Comparison of ENCODE assay signal across 8 mouse cellular contexts in genomic region chr2:6403375-6403774, GRCm38 (mm10).
A peak's percentile ranks its signal among the peaks of the same experiment; 100 is the strongest.
DNase-seq lines count a peak whose midpoint lies in the region; ATAC-seq and TF ChIP-seq lines count a peak whose summit lies in the region.

No protein-coding gene starts in this region.

- ATAC-seq in embryonic facial prominence, embryonic 13.5 days (ENCODE audit: insufficient number of reproducible peaks, insufficient read depth, low FRiP score, low TSS enrichment, low read depth) = peak; percentile 35; the same call in 1 of the 2 replicates
- peak; percentile 76 for ATAC-seq in kidney, embryonic 14.5 days (ENCODE audit: low FRiP score, low TSS enrichment)
- peak; percentile 78 for ATAC-seq in midbrain, embryonic 13.5 days

- WGBS in embryonic facial prominence, embryonic 13.5 days = 11% methylated on average over 11 of the region's 11 CpGs
- WGBS in kidney, embryonic 14.5 days = 16% methylated on average over 11 of the region's 11 CpGs
- 7% methylated on average over 11 of the region's 11 CpGs for WGBS in midbrain, embryonic 13.5 days

- no peak overlapping the region for H3K9ac ChIP-seq in embryonic facial prominence, embryonic 13.5 days
- H3K9ac ChIP-seq in kidney, embryonic 14.5 days (ENCODE audit: low read depth, low read length) = no peak overlapping the region
- H3K9ac ChIP-seq in midbrain, embryonic 13.5 days (replicated peaks) = peak overlapping the region; percentile 32; the same call in 1 of the 2 replicates

- no peaks in the 10 kb centered on the region for H3K4me1 ChIP-seq in cortical plate, adult 2 months (ENCODE audit: control insufficient read depth, insufficient read depth, low read length)
- peaks cover 4% of the 10 kb centered on the region; the same call in 1 of the 2 replicates for H3K4me1 ChIP-seq in embryonic facial prominence, embryonic 13.5 days
- peaks cover 11% of the 10 kb centered on the region; the same call in 1 of the 2 replicates for H3K4me1 ChIP-seq in kidney, embryonic 14.5 days (ENCODE audit: control insufficient read depth, insufficient read depth, low read length)
- peaks cover 28% of the 10 kb centered on the region for H3K4me1 ChIP-seq in midbrain, embryonic 13.5 days (replicated peaks)

- TF ChIP-seq POLR2A in cortical plate, adult 2 months (IDR thresholded peaks at IDR 0.05; ENCODE audit: extremely low read depth, insufficient read depth, low read length) = no peak

- DNase-seq in Muller cell, postnatal 12 days (ENCODE audit: inconsistent ontology term) = no peak
- DNase-seq in adrenal gland, adult (ENCODE audit: inconsistent age in 2 of 2, low spot score in 1 of 2) = no peak
- no peak for DNase-seq in cerebellum, postnatal 4 days (ENCODE audit: low spot score in 2 of 2)
- DNase-seq in thymus, postnatal 4 days = no peak

- no peak overlapping the region for H3K4me2 ChIP-seq in embryonic facial prominence, embryonic 13.5 days
- H3K4me2 ChIP-seq in kidney, embryonic 14.5 days (replicated peaks; ENCODE audit: low read depth, low read length) = no peak overlapping the region
- peak overlapping the region; percentile 12; the same call in 1 of the 2 replicates for H3K4me2 ChIP-seq in midbrain, embryonic 13.5 days (replicated peaks)

- H3K9me3 ChIP-seq in embryonic facial prominence, embryonic 13.5 days = no peaks in the 10 kb centered on the region
- H3K9me3 ChIP-seq in kidney, embryonic 14.5 days (ENCODE audit: control insufficient read depth, low read length) = no peaks in the 10 kb centered on the region
- no peaks in the 10 kb centered on the region for H3K9me3 ChIP-seq in midbrain, embryonic 13.5 days

- H3K4me3 ChIP-seq in cortical plate, adult 2 months (ENCODE audit: insufficient read depth, low read length) = no peak overlapping the region
- no peak overlapping the region for H3K4me3 ChIP-seq in embryonic facial prominence, embryonic 13.5 days
- H3K4me3 ChIP-seq in kidney, embryonic 14.5 days (ENCODE audit: low read length) = no peak overlapping the region
- no peak overlapping the region for H3K4me3 ChIP-seq in midbrain, embryonic 13.5 days (replicated peaks)

- TF ChIP-seq CTCF in cortical plate, adult 2 months (IDR thresholded peaks at IDR 0.05; ENCODE audit: extremely low read depth, insufficient read depth, low read length) = 0 out of 2 replicates have a peak, but pooled peaks have one; percentile 14

- H3K36me3 ChIP-seq in embryonic facial prominence, embryonic 13.5 days = peaks cover 4% of the 10 kb centered on the region; the same call in 1 of the 2 replicates
- H3K36me3 ChIP-seq in kidney, embryonic 14.5 days (ENCODE audit: control insufficient read depth, insufficient read depth, low read length) = peaks cover 2% of the 10 kb centered on the region; the same call in 1 of the 2 replicates
- no peaks in the 10 kb centered on the region for H3K36me3 ChIP-seq in midbrain, embryonic 13.5 days

- 0 out of 2 replicates have a peak overlapping the region, but pooled peaks have one; percentile 38 for H3K27ac ChIP-seq in cortical plate, adult 2 months (ENCODE audit: insufficient read depth, low read length)
- H3K27ac ChIP-seq in embryonic facial prominence, embryonic 13.5 days = no peak overlapping the region
- peak overlapping the region; percentile 42; the same call in 1 of the 2 replicates for H3K27ac ChIP-seq in kidney, embryonic 14.5 days (ENCODE audit: low read depth, low read length)
- peak overlapping the region; percentile 27; the same call in 1 of the 2 replicates for H3K27ac ChIP-seq in midbrain, embryonic 13.5 days

- H3K27me3 ChIP-seq in embryonic facial prominence, embryonic 13.5 days = no peaks in the 10 kb centered on the region
- H3K27me3 ChIP-seq in kidney, embryonic 14.5 days (ENCODE audit: control insufficient read depth, insufficient read depth, low read length) = no peaks in the 10 kb centered on the region
- H3K27me3 ChIP-seq in midbrain, embryonic 13.5 days = no peaks in the 10 kb centered on the region
